Mouse (Mus musculus) limb, embryonic 15.5 days (tissue): ENCODE measurements at regions not wholly inside any gene's neighbourhood (a gene's known extent, or its start where the extent isn't known, plus 50 kb on each side); places are given as distances from the start of the nearest gene placed in this dataset.
A peak's percentile ranks its signal among the peaks of the same experiment; 100 is the strongest.

Experiments used
- ATAC-seq: fragments of 200-750 bp; cut with Nextera tagmentation; 2 replicates; pipeline ENCODE4 v1.8.0; 2017; ENCODE audit warnings: low read depth, moderate TSS enrichment; ENCODE audit not compliant: insufficient number of reproducible peaks, low FRiP score, low TSS enrichment
- H3K27ac ChIP-seq: fragments of 300-500 bp; sonication (generic); 2 replicates; pipeline ENCODE4 v1.5.1; 2015; ENCODE audit warnings: moderate library complexity, mild to moderate bottlenecking, inconsistent platforms
- H3K27me3 ChIP-seq: fragments of 300-500 bp; sonication (generic); 2 replicates; pipeline ENCODE4 v1.6.1; 2015; ENCODE audit warnings: inconsistent platforms
- H3K36me3 ChIP-seq: fragments of 300-500 bp; sonication (generic); 2 replicates; pipeline ENCODE4 v1.6.1; 2015; ENCODE audit warnings: inconsistent platforms
- H3K4me1 ChIP-seq: fragments of 300-500 bp; sonication (generic); 2 replicates; pipeline ENCODE4 v1.6.1; 2015; ENCODE audit warnings: inconsistent platforms
- H3K4me2 ChIP-seq: fragments of 300-500 bp; sonication (generic); 2 replicates; pipeline ENCODE4 v1.6.1; 2015; ENCODE audit warnings: mild to moderate bottlenecking, inconsistent platforms
- H3K4me3 ChIP-seq: fragments of 300-500 bp; sonication (generic); 2 replicates; pipeline ENCODE4 v1.5.1; 2015; ENCODE audit warnings: mild to moderate bottlenecking, inconsistent platforms
- H3K9ac ChIP-seq: fragments of 300-500 bp; sonication (generic); 2 replicates; pipeline ENCODE4 v1.6.1; 2015; ENCODE audit warnings: inconsistent platforms
- H3K9me3 ChIP-seq: fragments of 300-500 bp; sonication (generic); 2 replicates; pipeline ENCODE4 v1.6.1; 2016; ENCODE audit warnings: inconsistent platforms
- WGBS: fragments of 180-500 bp; shearing (Covaris S2); methylation state at CpG from one replicate; pipeline ENCODE4 v1.1.7; 2015; 5-methylcytosine and 5-hydroxymethylcytosine counted together

DNA sequence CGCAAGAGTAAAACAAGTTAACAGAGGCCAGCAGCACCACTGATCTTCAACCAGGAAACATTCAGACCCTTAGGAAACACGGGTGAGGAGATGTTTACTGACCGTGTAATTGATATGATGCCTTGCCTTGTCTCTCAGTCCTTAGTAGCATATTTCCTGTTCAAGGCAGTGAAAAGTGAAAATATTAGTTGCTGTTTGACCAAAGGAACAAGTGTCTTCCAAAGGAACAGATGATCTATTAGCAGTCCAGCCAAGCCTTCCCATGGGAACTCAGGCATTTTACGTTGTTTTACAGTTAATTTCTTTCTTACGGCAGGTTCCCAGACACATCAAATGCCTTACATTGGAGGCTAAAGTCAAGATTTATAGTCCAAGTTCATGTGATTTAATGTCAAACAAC, 321.3 kb upstream of the Jag1 start:
- Histone ChIP-seq H3K9ac (no peak overlapping the region), H3K27me3 (no peaks in the 10 kb centered on the region), H3K4me3 (no peak overlapping the region), H3K4me2 (no peak overlapping the region), H3K9me3 (no peaks in the 10 kb centered on the region), H3K4me1 (no peaks in the 10 kb centered on the region), H3K27ac (no peak overlapping the region), H3K36me3 (no peaks in the 10 kb centered on the region)
- 40% methylated on average over 5 of the region's 5 CpGs for WGBS
- no peak for ATAC-seq

- no peaks in the 10 kb centered on the region for H3K36me3 ChIP-seq
- H3K4me1 ChIP-seq = no peaks in the 10 kb centered on the region
- no peak overlapping the region for H3K27ac ChIP-seq
- H3K4me3 ChIP-seq = no peak overlapping the region
- H3K4me2 ChIP-seq = no peak overlapping the region
- no peak overlapping the region for H3K9ac ChIP-seq
- no peaks in the 10 kb centered on the region for H3K9me3 ChIP-seq
- WGBS = 53% methylated on average over 4 of the region's 4 CpGs
- ATAC-seq = no peak
- no peaks in the 10 kb centered on the region for H3K27me3 ChIP-seq
Observed at GRCm38 (mm10) chr2:137436161-137436560, 319.7 kb upstream of the Jag1 start.

DNA sequence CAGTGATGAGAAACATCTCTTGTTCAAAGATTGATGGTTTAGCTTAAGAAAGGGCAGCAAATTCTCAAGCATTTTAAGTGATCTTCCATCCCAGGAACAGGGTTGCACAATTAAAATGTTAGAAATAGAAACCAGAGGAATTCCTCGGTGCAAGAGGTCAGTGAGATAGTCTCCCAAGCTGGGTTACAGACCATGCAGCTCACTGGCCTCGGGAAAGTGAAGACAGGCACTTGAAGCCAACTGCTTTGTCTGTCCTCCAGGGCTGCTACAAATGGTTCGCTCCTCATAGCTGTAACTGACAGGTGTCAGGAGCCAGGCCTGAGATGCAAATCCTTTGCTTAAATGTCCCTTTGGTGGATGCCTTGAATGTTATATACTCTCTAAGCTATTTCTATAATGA, 306.2 kb upstream of the Jag1 start:
- Histone ChIP-seq H3K27me3 (no peaks in the 10 kb centered on the region), H3K9ac (no peak overlapping the region), H3K4me1 (no peaks in the 10 kb centered on the region), H3K9me3 (no peaks in the 10 kb centered on the region), H3K36me3 (no peaks in the 10 kb centered on the region), H3K4me2 (no peak overlapping the region), H3K27ac (no peak overlapping the region), H3K4me3 (no peak overlapping the region)
- no peak for ATAC-seq
- WGBS = 74% methylated on average over 3 of the region's 3 CpGs

- ATAC-seq = no peak
- no peak overlapping the region for H3K9ac ChIP-seq
- H3K4me2 ChIP-seq = no peak overlapping the region
- no peaks in the 10 kb centered on the region for H3K9me3 ChIP-seq
- 27% methylated on average over 4 of the region's 4 CpGs for WGBS
- H3K4me1 ChIP-seq = no peaks in the 10 kb centered on the region
- no peaks in the 10 kb centered on the region for H3K36me3 ChIP-seq
- no peaks in the 10 kb centered on the region for H3K27me3 ChIP-seq
- H3K4me3 ChIP-seq = no peak overlapping the region
- no peak overlapping the region for H3K27ac ChIP-seq
Observed at GRCm38 (mm10) chr2:137419678-137420077, 303.2 kb upstream of the Jag1 start.

DNA sequence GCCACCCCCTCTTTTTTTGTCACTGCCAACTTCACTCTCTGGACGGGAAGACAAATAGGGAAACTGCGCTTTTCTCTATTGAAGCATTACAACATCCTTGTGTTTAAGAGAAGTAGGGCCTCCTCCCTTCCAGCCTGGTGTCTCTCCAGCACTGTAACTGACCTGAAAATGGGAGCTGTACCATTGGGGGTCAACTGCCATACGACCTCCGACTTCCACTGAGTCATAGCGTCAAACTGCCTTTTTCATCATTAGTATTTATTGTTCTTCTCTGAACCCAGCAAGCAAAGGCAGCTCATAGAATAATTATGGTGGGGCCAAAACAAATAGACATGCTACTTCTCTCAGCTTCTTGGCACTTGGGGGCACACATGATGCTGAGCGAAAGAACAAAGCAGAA, 301.2 kb upstream of the Jag1 start:
- H3K4me2 ChIP-seq = no peak overlapping the region
- no peaks in the 10 kb centered on the region for H3K9me3 ChIP-seq
- 83% methylated on average over 6 of the region's 6 CpGs for WGBS
- no peak overlapping the region for H3K4me3 ChIP-seq
- H3K36me3 ChIP-seq = no peaks in the 10 kb centered on the region
- ATAC-seq = no peak
- no peaks in the 10 kb centered on the region for H3K4me1 ChIP-seq
- no peaks in the 10 kb centered on the region for H3K27me3 ChIP-seq
- H3K9ac ChIP-seq = no peak overlapping the region
- H3K27ac ChIP-seq = no peak overlapping the region

DNA sequence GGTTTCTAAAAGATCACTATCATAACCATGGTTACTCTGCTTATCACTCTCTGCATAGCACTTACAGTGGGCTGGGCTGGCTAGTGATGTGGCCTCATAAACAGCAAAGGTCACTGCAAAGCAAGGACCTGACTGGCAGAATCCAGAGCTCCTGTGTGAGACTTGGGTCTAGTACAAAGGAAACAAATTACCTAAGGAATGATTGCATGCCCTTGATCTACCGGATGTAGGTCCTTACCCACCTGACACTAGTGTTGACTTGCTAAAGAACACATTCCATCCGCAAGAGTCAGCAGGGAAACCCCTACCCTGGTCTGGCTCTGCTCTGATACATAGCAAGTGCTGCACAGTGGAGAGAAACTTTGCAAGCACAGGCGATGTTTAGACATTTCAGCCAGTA, 297.0 kb upstream of the Jag1 start:
- no peak overlapping the region for H3K27ac ChIP-seq
- H3K4me1 ChIP-seq = no peaks in the 10 kb centered on the region
- H3K4me2 ChIP-seq = no peak overlapping the region
- no peak overlapping the region for H3K4me3 ChIP-seq
- H3K9me3 ChIP-seq = no peaks in the 10 kb centered on the region
- H3K27me3 ChIP-seq = no peaks in the 10 kb centered on the region
- no peaks in the 10 kb centered on the region for H3K36me3 ChIP-seq
- H3K9ac ChIP-seq = no peak overlapping the region
- no peak for ATAC-seq
- WGBS = 53% methylated on average over 3 of the region's 3 CpGs

DNA sequence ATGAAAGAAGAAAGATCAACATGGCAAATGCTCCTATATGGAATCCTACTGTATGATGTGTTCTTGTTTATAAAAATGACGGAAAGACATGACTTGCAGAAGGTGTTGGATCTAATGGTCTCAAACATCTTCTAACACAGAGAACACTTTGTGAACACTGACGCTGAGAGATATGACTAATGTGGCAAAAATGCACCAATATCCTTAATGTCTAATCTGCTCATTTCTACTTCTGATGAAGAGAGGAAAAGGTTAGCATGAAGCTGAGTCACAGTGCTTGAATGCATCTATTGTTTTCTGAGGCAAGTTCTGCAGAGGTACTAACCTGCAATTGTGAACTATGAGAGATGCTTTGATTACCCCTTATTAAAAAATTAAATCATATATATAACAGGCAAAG, 293.2 kb upstream of the Jag1 start:
- Histone ChIP-seq H3K9me3 (no peaks in the 10 kb centered on the region), H3K4me1 (no peaks in the 10 kb centered on the region), H3K4me3 (no peak overlapping the region), H3K36me3 (no peaks in the 10 kb centered on the region), H3K27me3 (no peaks in the 10 kb centered on the region), H3K27ac (no peak overlapping the region), H3K4me2 (no peak overlapping the region), H3K9ac (no peak overlapping the region)
- 83% methylated on average over 2 of the region's 2 CpGs for WGBS
- ATAC-seq = no peak

- no peak overlapping the region for H3K27ac ChIP-seq
- H3K36me3 ChIP-seq = no peaks in the 10 kb centered on the region
- no peak overlapping the region for H3K4me2 ChIP-seq
- no peak for ATAC-seq
- no peak overlapping the region for H3K9ac ChIP-seq
- H3K9me3 ChIP-seq = no peaks in the 10 kb centered on the region
- WGBS = 76% methylated on average over 2 of the region's 2 CpGs
- H3K4me3 ChIP-seq = no peak overlapping the region
- H3K27me3 ChIP-seq = no peaks in the 10 kb centered on the region
- no peaks in the 10 kb centered on the region for H3K4me1 ChIP-seq
Observed at GRCm38 (mm10) chr2:137408294-137408693, 291.9 kb upstream of the Jag1 start.

DNA sequence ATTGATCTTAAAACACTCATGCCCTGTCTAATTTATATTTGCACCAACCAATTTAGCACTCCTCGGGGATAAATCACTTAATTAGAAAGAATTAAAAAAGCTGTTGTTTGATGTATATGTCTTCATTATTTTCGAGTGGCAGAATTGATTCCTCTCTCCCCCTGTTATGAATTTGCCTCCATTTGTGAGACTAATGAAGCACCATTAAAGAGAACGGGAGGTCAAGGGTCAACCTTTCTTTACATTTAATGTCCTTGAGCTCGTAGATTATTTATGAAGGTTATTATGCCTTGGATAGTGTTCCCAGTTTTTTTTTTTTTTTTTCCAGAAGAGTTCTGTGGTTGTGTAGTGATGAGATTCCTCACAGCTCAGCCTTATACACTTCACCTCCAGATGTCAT, 277.0 kb upstream of the Jag1 start:
- Histone ChIP-seq H3K27ac (no peak overlapping the region), H3K4me2 (no peak overlapping the region), H3K4me1 (no peaks in the 10 kb centered on the region), H3K9ac (no peak overlapping the region), H3K4me3 (no peak overlapping the region), H3K9me3 (no peaks in the 10 kb centered on the region), H3K36me3 (no peaks in the 10 kb centered on the region), H3K27me3 (no peaks in the 10 kb centered on the region)
- no peak for ATAC-seq
- 29% methylated on average over 4 of the region's 4 CpGs for WGBS

GRCm38 (mm10) chr2:137379816-137380215, 263.4 kb upstream of the Jag1 start:
- ATAC-seq = no peak
- Histone ChIP-seq H3K4me1 (peaks cover 2% of the 10 kb centered on the region; the same call in 1 of the 2 replicates), H3K27ac (no peak overlapping the region), H3K4me3 (no peak overlapping the region), H3K27me3 (no peaks in the 10 kb centered on the region), H3K36me3 (no peaks in the 10 kb centered on the region), H3K9me3 (no peaks in the 10 kb centered on the region), H3K9ac (no peak overlapping the region), H3K4me2 (no peak overlapping the region)
- 75% methylated on average over 2 of the region's 2 CpGs for WGBS

- Histone ChIP-seq H3K4me1 (peaks cover 2% of the 10 kb centered on the region; the same call in 1 of the 2 replicates), H3K36me3 (no peaks in the 10 kb centered on the region), H3K27me3 (no peaks in the 10 kb centered on the region), H3K4me2 (no peak overlapping the region), H3K9ac (no peak overlapping the region), H3K9me3 (no peaks in the 10 kb centered on the region), H3K4me3 (no peak overlapping the region), H3K27ac (no peak overlapping the region)
- 42% methylated on average over 5 of the region's 5 CpGs for WGBS
- ATAC-seq = peak; percentile 81
Observed at GRCm38 (mm10) chr2:137375346-137375745, 258.9 kb upstream of the Jag1 start.

- H3K9ac ChIP-seq = no peak overlapping the region
- no peaks in the 10 kb centered on the region for H3K36me3 ChIP-seq
- WGBS = 73% methylated on average over 2 of the region's 2 CpGs
- no peak overlapping the region for H3K27ac ChIP-seq
- no peaks in the 10 kb centered on the region for H3K9me3 ChIP-seq
- no peak overlapping the region for H3K4me3 ChIP-seq
- ATAC-seq = no peak
- H3K4me2 ChIP-seq = no peak overlapping the region
- H3K27me3 ChIP-seq = no peaks in the 10 kb centered on the region
- peaks cover 2% of the 10 kb centered on the region; the same call in 1 of the 2 replicates for H3K4me1 ChIP-seq
Observed at GRCm38 (mm10) chr2:137371062-137371461, 254.6 kb upstream of the Jag1 start.

DNA sequence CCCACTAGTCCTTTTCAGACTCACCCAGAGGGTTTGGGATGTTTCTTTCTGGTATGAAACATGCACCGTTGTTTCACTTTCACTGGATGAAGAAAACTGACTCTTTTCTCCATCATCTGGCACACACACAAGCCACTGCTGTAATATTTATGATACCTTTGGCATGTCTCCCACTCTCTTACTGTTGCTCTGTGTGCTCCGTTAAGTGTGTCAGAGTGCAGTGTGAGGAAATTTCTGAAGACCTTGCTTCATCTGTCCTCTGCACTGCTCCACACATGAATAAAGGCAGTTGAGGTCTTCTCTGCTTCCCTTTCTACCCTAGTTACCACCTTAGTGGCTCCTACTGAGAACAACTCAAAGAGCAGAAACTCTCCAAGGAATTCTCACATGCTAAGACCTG, 246.6 kb upstream of the Jag1 start:
- H3K4me2 ChIP-seq = no peak overlapping the region
- H3K9ac ChIP-seq = no peak overlapping the region
- H3K27ac ChIP-seq = no peak overlapping the region
- no peaks in the 10 kb centered on the region for H3K27me3 ChIP-seq
- H3K36me3 ChIP-seq = no peaks in the 10 kb centered on the region
- H3K4me1 ChIP-seq = no peaks in the 10 kb centered on the region
- no peaks in the 10 kb centered on the region for H3K9me3 ChIP-seq
- no peak for ATAC-seq
- H3K4me3 ChIP-seq = no peak overlapping the region
- 22% methylated on average over 2 of the region's 2 CpGs for WGBS
